ENCODE assay signal across 10 mouse cellular contexts in genomic region chr15:12246360-12247158, GRCm38 (mm10). TPM values are rescaled to one million over a fixed set of nuclear protein-coding genes. Genes with fewer than 3 reads are reported as not detected.
DNase-seq lines count a peak whose midpoint lies in the region; ATAC-seq lines count a peak whose summit lies in the region.
"Had no signal": no experiment of that assay in that cellular context is flagged by ENCODE, and none has a peak within 500 bp of the region (broad histone marks: within the 10 kb centered on the region; RNA-seq: fewer than 3 reads in every experiment).

No protein-coding gene starts in this region.

- no peaks in the 10 kb centered on the region for H3K9me3 ChIP-seq in heart, embryonic 10.5 days
- no peaks in the 10 kb centered on the region for H3K9me3 ChIP-seq in erythroblast, embryonic 14.5 days (ENCODE audit: control insufficient read depth, low read length)
- H3K9me3 ChIP-seq: hindbrain, embryonic 15.5 days had no signal

- peaks cover 23% of the 10 kb centered on the region for H3K36me3 ChIP-seq in heart, embryonic 10.5 days
- H3K36me3 ChIP-seq in erythroblast, embryonic 14.5 days (ENCODE audit: control insufficient read depth): peaks cover 66% of the 10 kb centered on the region

- H3K4me1 ChIP-seq in heart, embryonic 10.5 days: peaks cover 42% of the 10 kb centered on the region
- H3K4me1 ChIP-seq in erythroblast, embryonic 14.5 days (ENCODE audit: control insufficient read depth): peaks cover 27% of the 10 kb centered on the region
- H3K4me1 ChIP-seq: hindbrain, embryonic 15.5 days had no signal

- peak overlapping the region; percentile 83 for H3K27ac ChIP-seq in heart, embryonic 10.5 days
- H3K27ac ChIP-seq: hindbrain, embryonic 15.5 days had no signal

- 40% methylated on average over 11 of the region's 11 CpGs for WGBS in heart, embryonic 10.5 days

- H3K4me3 ChIP-seq in heart, embryonic 10.5 days: 0 out of 2 replicates have a peak overlapping the region, but pooled peaks have one; percentile 6
- peak overlapping the region; percentile 2 for H3K4me3 ChIP-seq in erythroblast, embryonic 14.5 days (replicated peaks)
- H3K4me3 ChIP-seq: hindbrain, embryonic 15.5 days had no signal

- DNase-seq in heart, embryonic 10.5 days (ENCODE audit: low spot score): peak; percentile 89
- DNase-seq in heart, adult 18-20 months: no peak
- DNase-seq in Muller cell, postnatal 12 days (ENCODE audit: inconsistent ontology term): peak; percentile 39
- no peak for DNase-seq in urinary bladder, adult 18-20 months (ENCODE audit: low spot score in 2 of 2)
- no peak for DNase-seq in cerebellum, adult 8-10 months
- no peak for DNase-seq in kidney, postnatal 10 days
- DNase-seq: cerebellum, adult 11 months had no signal

- H3K27me3 ChIP-seq in heart, embryonic 10.5 days (ENCODE audit: insufficient read depth, poor library complexity, severe bottlenecking): no peaks in the 10 kb centered on the region
- no peaks in the 10 kb centered on the region for H3K27me3 ChIP-seq in erythroblast, embryonic 14.5 days (ENCODE audit: control insufficient read depth)
- H3K27me3 ChIP-seq: hindbrain, embryonic 15.5 days had no signal

- ATAC-seq in megakaryocyte-erythroid progenitor cell, adult 5-6 weeks (replicated peaks; ENCODE audit: low FRiP score, low TSS enrichment, poor library complexity, severe bottlenecking): peak; percentile 47

RNA-seq across cellular contexts. Expression of gene Mtmr12, which starts 41.7 kb away (rescaled TPM):
- polyA plus RNA-seq in heart, embryonic 10.5 days (2016; fragmentation: Nextera tagmentation; extraction: Ambion mirVana): 18.7 and 19.0 TPM in 2 replicates
- 10 to 100 TPM in 1 of 2 experiments, 1 to 10 TPM in 1; 9.9 to 10.7 TPM for total RNA-seq in heart, adult 18-20 months (2021)
- polyA plus RNA-seq in erythroblast, embryonic 14.5 days (2012): 0.16 and 0.30 TPM in 2 replicates
- total RNA-seq in megakaryocyte-erythroid progenitor cell, adult 5-6 weeks (2014; fragmentation: Nextera tagmentation): 15.7 and 19.6 TPM in 2 replicates
- 12.2 and 21.9 TPM in 2 replicates for total RNA-seq in megakaryocyte-erythroid progenitor cell, adult 5-6 weeks (2017)

Comparison
In these comparisons a context has a peak if more than half of its experiments do, and no peak if none do; other contexts are left out.
1. DNase-seq: peak in heart, embryonic 10.5 days (single experiment) and Muller cell, postnatal 12 days (single experiment); none in heart, adult 18-20 months (0 of 2), urinary bladder, adult 18-20 months (0 of 2), cerebellum, adult 8-10 months (single experiment) and kidney, postnatal 10 days (single experiment).